ENCODE assay signal across 26 mouse cellular contexts in genomic region chr3:125744468-125745141, GRCm38 (mm10).
DNase-seq lines count a peak whose midpoint lies in the region; ATAC-seq lines count a peak whose summit lies in the region.
"Had no signal": no experiment of that assay in that cellular context is flagged by ENCODE, and none has a peak within 500 bp of the region (broad histone marks: within the 10 kb centered on the region; RNA-seq: fewer than 3 reads in every experiment).

No protein-coding gene starts in this region.

- 0 out of 2 replicates have a peak overlapping the region, but pooled peaks have one; percentile 2 for H3K4me2 ChIP-seq in limb, embryonic 12.5 days
- H3K4me2 ChIP-seq: embryonic facial prominence, embryonic 12.5 days; forebrain, embryonic 12.5 days had no signal

- no peaks in the 10 kb centered on the region for H3K27me3 ChIP-seq in limb, embryonic 10.5 days (ENCODE audit: low read depth, poor library complexity, severe bottlenecking)
- no peaks in the 10 kb centered on the region for H3K27me3 ChIP-seq in limb, embryonic 12.5 days
- H3K27me3 ChIP-seq: CH12.LX; embryonic facial prominence, embryonic 12.5 days; forebrain, embryonic 12.5 days had no signal

- 0 out of 2 replicates have a peak overlapping the region, but pooled peaks have one; percentile 46 for H3K27ac ChIP-seq in limb, embryonic 10.5 days
- 0 out of 2 replicates have a peak overlapping the region, but pooled peaks have one; percentile 31 for H3K27ac ChIP-seq in limb, embryonic 12.5 days
- H3K27ac ChIP-seq: embryonic facial prominence, embryonic 10.5 days; embryonic facial prominence, embryonic 12.5 days; forebrain, embryonic 10.5 days; forebrain, embryonic 12.5 days had no signal

- ATAC-seq in limb, embryonic 12.5 days (ENCODE audit: insufficient number of reproducible peaks, insufficient read depth, low FRiP score, low TSS enrichment, low read depth), result peak; percentile 86
- ATAC-seq: activated CD4-positive, CD25-positive, alpha-beta regulatory T cell, adult 4 months; CD4-positive, CD25-positive, alpha-beta regulatory T cell, adult 4 months; forebrain, embryonic 14.5 days; forebrain, embryonic 16.5 days; Patski had no signal

- no peak overlapping the region for H3K4me3 ChIP-seq in limb, embryonic 10.5 days
- H3K4me3 ChIP-seq in limb, embryonic 12.5 days (replicated peaks), result no peak overlapping the region
- H3K4me3 ChIP-seq: embryonic facial prominence, embryonic 10.5 days; embryonic facial prominence, embryonic 12.5 days; forebrain, embryonic 10.5 days; forebrain, embryonic 12.5 days had no signal

- H3K9me3 ChIP-seq in limb, embryonic 10.5 days (replicated peaks), result no peaks in the 10 kb centered on the region
- no peaks in the 10 kb centered on the region for H3K9me3 ChIP-seq in limb, embryonic 12.5 days
- H3K9me3 ChIP-seq: embryonic facial prominence, embryonic 10.5 days; embryonic facial prominence, embryonic 12.5 days; forebrain, embryonic 10.5 days; forebrain, embryonic 12.5 days; G1E had no signal

- H3K36me3 ChIP-seq in limb, embryonic 10.5 days, result no peaks in the 10 kb centered on the region
- no peaks in the 10 kb centered on the region for H3K36me3 ChIP-seq in limb, embryonic 12.5 days
- H3K36me3 ChIP-seq: embryonic facial prominence, embryonic 10.5 days; embryonic facial prominence, embryonic 12.5 days; forebrain, embryonic 10.5 days; forebrain, embryonic 12.5 days; G1E had no signal

- peaks cover 6% of the 10 kb centered on the region for H3K4me1 ChIP-seq in limb, embryonic 10.5 days
- peaks cover 6% of the 10 kb centered on the region for H3K4me1 ChIP-seq in limb, embryonic 12.5 days (replicated peaks)
- H3K4me1 ChIP-seq: embryonic facial prominence, embryonic 10.5 days; embryonic facial prominence, embryonic 12.5 days; forebrain, embryonic 10.5 days; forebrain, embryonic 12.5 days had no signal

- no peak overlapping the region for H3K9ac ChIP-seq in limb, embryonic 12.5 days (replicated peaks)
- H3K9ac ChIP-seq: embryonic facial prominence, embryonic 12.5 days; forebrain, embryonic 12.5 days had no signal

- DNase-seq in forelimb bud, embryonic 11.5 days (ENCODE audit: low read depth, low spot score), result peak; percentile 77
- DNase-seq in limb, embryonic 10.5 days (ENCODE audit: low spot score), result no peak
- no peak for DNase-seq in gastrocnemius, postnatal 4 days (ENCODE audit: low spot score in 2 of 2)
- DNase-seq in ovary, adult 18-20 months (ENCODE audit: low spot score), result no peak
- no peak for DNase-seq in left cerebral cortex, postnatal 25 days (ENCODE audit: low spot score in 2 of 2)
- DNase-seq: adrenal gland, adult 8-10 months; adrenal gland, postnatal 14 days; adrenal gland, postnatal 36 days; B cell, adult 2 months; cerebellum, adult 11-12 months; cerebellum, adult 2 months; cerebellum, adult 9-10 months; cerebellum, postnatal 10 days; cerebellum, postnatal 25 days had no signal

- 43% methylated on average over 3 of the region's 3 CpGs for WGBS in limb, embryonic 10.5 days
- 18% methylated on average over 3 of the region's 3 CpGs for WGBS in limb, embryonic 12.5 days

- intact Hi-C loops in left cerebral cortex, postnatal 25 days (cut with DNase I), result no loop called here
